Mouse (Mus musculus) kidney, adult 8-10 months (tissue): ENCODE measurements around the gene Sema6d.

Experiments used
- DNase-seq, 2 experiments: peaks; one replicate each; pipeline ENCODE4 v3.0.0; 2022

Sema6d gene

GRCm38 (mm10) chr2:124089813-124090230, at the start of gene Sema6d:
Gene Sema6d (plus strand): TSS chr2:124089969.
- no peak for DNase-seq

- DNase-seq: no peak
Measured at GRCm38 (mm10) chr2:124059910-124060309, 29.9 kb upstream of the Sema6d start.

- no peak for DNase-seq
Measured at GRCm38 (mm10) chr2:124068380-124068779, 21.4 kb upstream of the Sema6d start.

GRCm38 (mm10) chr2:124070664-124071063, 19.1 kb upstream of the Sema6d start:
- DNase-seq: no peak

GRCm38 (mm10) chr2:124071380-124071779, 18.4 kb upstream of the Sema6d start:
- no peak for DNase-seq

GRCm38 (mm10) chr2:124090231-124091141, 717 bp downstream of the Sema6d start:
- DNase-seq: no peak

- no peak for DNase-seq
Measured at GRCm38 (mm10) chr2:124099697-124100096, 9.9 kb downstream of the Sema6d start.

- DNase-seq: peak; percentile 6 to 26
Measured at GRCm38 (mm10) chr2:124100486-124101200, 10.9 kb downstream of the Sema6d start.

GRCm38 (mm10) chr2:124101201-124101517, 11.4 kb downstream of the Sema6d start:
- no peak for DNase-seq

- no peak for DNase-seq
Measured at GRCm38 (mm10) chr2:124101580-124101979, 11.8 kb downstream of the Sema6d start.

- DNase-seq: no peak
Measured at GRCm38 (mm10) chr2:124103277-124103676, 13.5 kb downstream of the Sema6d start.

- DNase-seq: no peak
Measured at GRCm38 (mm10) chr2:124118469-124119243, 28.9 kb downstream of the Sema6d start.

- no peak for DNase-seq
Measured at GRCm38 (mm10) chr2:124120355-124120754, 30.6 kb downstream of the Sema6d start.

GRCm38 (mm10) chr2:124121539-124121938, 31.8 kb downstream of the Sema6d start:
- DNase-seq: no peak

- no peak for DNase-seq
Measured at GRCm38 (mm10) chr2:124125504-124125903, 35.7 kb downstream of the Sema6d start.

- no peak for DNase-seq
Measured at GRCm38 (mm10) chr2:124126853-124127252, 37.1 kb downstream of the Sema6d start.

- no peak for DNase-seq
Measured at GRCm38 (mm10) chr2:124130876-124131275, 41.1 kb downstream of the Sema6d start.

GRCm38 (mm10) chr2:124141510-124142044, 51.8 kb downstream of the Sema6d start:
- no peak for DNase-seq

- no peak for DNase-seq
Measured at GRCm38 (mm10) chr2:124145528-124145927, 55.8 kb downstream of the Sema6d start.

GRCm38 (mm10) chr2:124158158-124158557, 68.4 kb downstream of the Sema6d start:
- no peak for DNase-seq

- DNase-seq: no peak
Measured at GRCm38 (mm10) chr2:124162001-124162599, 72.3 kb downstream of the Sema6d start.

- no peak for DNase-seq
Measured at GRCm38 (mm10) chr2:124168411-124168810, 78.6 kb downstream of the Sema6d start.

- no peak for DNase-seq
Measured at GRCm38 (mm10) chr2:124171718-124172117, 81.9 kb downstream of the Sema6d start.
